Mouse (Mus musculus) stomach, embryonic 14.5 days (tissue): Measurements from ENCODE around the gene Eif5a2. TPM values are rescaled to one million over a fixed set of nuclear protein-coding genes. Genes with fewer than 3 reads are reported as not detected.

ENCODE experiments used
- ATAC-seq: fragments of 200-750 bp; cut with Nextera tagmentation; 2 replicates; pipeline ENCODE4 v1.8.0; 2017; ENCODE audit warnings: low read depth, moderate TSS enrichment; ENCODE audit not compliant: insufficient number of reproducible peaks, insufficient read depth, low FRiP score
- H3K27ac ChIP-seq: fragments of 300-500 bp; sonication (generic); 2 replicates; pipeline ENCODE4 v1.5.1; 2014; ENCODE audit warnings: mild to moderate bottlenecking, low read length, moderate library complexity, mixed read lengths
- H3K27me3 ChIP-seq: fragments of 300-500 bp; sonication (generic); 2 replicates; pipeline ENCODE4 v1.6.1; 2014; ENCODE audit warnings: low read length, control low read depth, mixed read lengths; ENCODE audit not compliant: control insufficient read depth, insufficient read depth
- H3K36me3 ChIP-seq: fragments of 300-500 bp; sonication (generic); 2 replicates; pipeline ENCODE4 v1.6.1; 2014; ENCODE audit warnings: mild to moderate bottlenecking, control low read depth, low read length, moderate library complexity, mixed read lengths; ENCODE audit not compliant: control insufficient read depth, insufficient read depth
- H3K4me1 ChIP-seq: fragments of 300-500 bp; sonication (generic); 2 replicates; pipeline ENCODE4 v1.6.1; 2014; ENCODE audit warnings: low read length, control low read depth, mixed read lengths; ENCODE audit not compliant: control insufficient read depth, insufficient read depth
- H3K4me2 ChIP-seq: fragments of 300-500 bp; sonication (generic); replicated peaks from 2 replicates; pipeline ENCODE4 v1.6.1; 2014; ENCODE audit warnings: low read depth, low read length, control low read depth
- H3K4me3 ChIP-seq: fragments of 300-500 bp; sonication (generic); 2 replicates; pipeline ENCODE4 v1.5.1; 2014; ENCODE audit warnings: low read depth, low read length, control low read depth
- H3K9ac ChIP-seq: fragments of 300-500 bp; sonication (generic); replicated peaks from 2 replicates; pipeline ENCODE4 v1.6.1; 2014; ENCODE audit warnings: low read depth, mild to moderate bottlenecking, control low read depth, low read length, moderate library complexity, mixed read lengths
- H3K9me3 ChIP-seq: fragments of 300-500 bp; sonication (generic); 2 replicates; pipeline ENCODE4 v1.6.1; 2016; ENCODE audit warnings: low read depth, low read length, control low read depth; ENCODE audit not compliant: control insufficient read depth
- WGBS: fragments of 180-500 bp; shearing (Covaris S2); extraction: QIAGEN DNeasy Blood & Tissue Kit; methylation state at CpG from one replicate; pipeline ENCODE4 v1.1.7; 2014; 5-methylcytosine and 5-hydroxymethylcytosine counted together
- polyA plus RNA-seq: library from polyadenylated mRNA; unstranded; fragments of >200 nt; fragmentation: Nextera tagmentation; extraction: Ambion mirVana; gene quantifications from 2 replicates; pipeline ENCODE4 v1.2.1, GENCODE M21; 2014

The Eif5a2 gene
- polyA plus RNA-seq, 1 experiment from 2014 or later, result 7.4 TPM

GRCm38 (mm10) chr3:28781848-28782247, 772 bp downstream of the Eif5a2 start:
- Histone ChIP-seq H3K27me3 (no peaks in the 10 kb centered on the region), H3K4me3 (peak overlapping the region; percentile 73), H3K36me3 (no peaks in the 10 kb centered on the region), H3K9ac (peak overlapping the region; percentile 61), H3K4me2 (peak overlapping the region; percentile 98), H3K4me1 (no peaks in the 10 kb centered on the region), H3K9me3 (no peaks in the 10 kb centered on the region), H3K27ac (no peak overlapping the region)
- WGBS, result 22% methylated on average over 14 of the region's 14 CpGs
- peak; percentile 19; the same call in 1 of the 2 replicates for ATAC-seq

- no peak overlapping the region for H3K9ac ChIP-seq
- no peak overlapping the region for H3K4me3 ChIP-seq
- WGBS, result 87% methylated on average over 2 of the region's 2 CpGs
- H3K4me1 ChIP-seq, result no peaks in the 10 kb centered on the region
- H3K27ac ChIP-seq, result no peak overlapping the region
- no peak for ATAC-seq
- H3K4me2 ChIP-seq, result no peak overlapping the region
- H3K9me3 ChIP-seq, result no peaks in the 10 kb centered on the region
- no peaks in the 10 kb centered on the region for H3K36me3 ChIP-seq
- H3K27me3 ChIP-seq, result no peaks in the 10 kb centered on the region
These were observed 3.1 kb downstream of the Eif5a2 start for GRCm38 (mm10) chr3:28784176-28784575.

GRCm38 (mm10) chr3:28794835-28795234, 13.8 kb downstream of the Eif5a2 start:
- WGBS, result 81% methylated on average over 7 of the region's 7 CpGs
- H3K4me2 ChIP-seq, result no peak overlapping the region
- H3K27me3 ChIP-seq, result no peaks in the 10 kb centered on the region
- H3K36me3 ChIP-seq, result no peaks in the 10 kb centered on the region
- no peaks in the 10 kb centered on the region for H3K4me1 ChIP-seq
- H3K9me3 ChIP-seq, result no peaks in the 10 kb centered on the region
- H3K4me3 ChIP-seq, result no peak overlapping the region
- no peak overlapping the region for H3K9ac ChIP-seq
- H3K27ac ChIP-seq, result no peak overlapping the region
- ATAC-seq, result no peak

- Histone ChIP-seq H3K27ac (peak within 1 kb of the TSS; percentile 88), H3K27me3 (no peaks in the 10 kb centered on the region), H3K9me3 (no peaks in the 10 kb centered on the region), H3K4me3 (peak within 1 kb of the TSS; percentile 75), H3K4me1 (peaks cover 4% of the 10 kb centered on the region; the same call in 1 of the 2 replicates), H3K4me2 (peak within 1 kb of the TSS; percentile 67), H3K36me3 (peaks cover 18% of the 10 kb centered on the region), H3K9ac (peak within 1 kb of the TSS; percentile 89)
- ATAC-seq, result peak; percentile 99
- under 1% methylated on average over 72 of the region's 72 CpGs for WGBS
These were observed 24.4 kb downstream of the Eif5a2 start, which contains the start of gene Rpl22l1 for GRCm38 (mm10) chr3:28805301-28806097. Gene Rpl22l1 (plus strand): TSS chr3:28805436.

GRCm38 (mm10) chr3:28808039-28808643, 27.1 kb downstream of the Eif5a2 start:
- no peak overlapping the region for H3K4me2 ChIP-seq
- H3K9ac ChIP-seq, result no peak overlapping the region
- WGBS, result 92% methylated on average over 4 of the region's 4 CpGs
- H3K27ac ChIP-seq, result no peak overlapping the region
- ATAC-seq, result no peak
- no peak overlapping the region for H3K4me3 ChIP-seq
- H3K36me3 ChIP-seq, result peaks cover 18% of the 10 kb centered on the region
- no peaks in the 10 kb centered on the region for H3K9me3 ChIP-seq
- no peaks in the 10 kb centered on the region for H3K27me3 ChIP-seq
- H3K4me1 ChIP-seq, result peaks cover 4% of the 10 kb centered on the region; the same call in 1 of the 2 replicates

GRCm38 (mm10) chr3:28811441-28811840, 30.4 kb downstream of the Eif5a2 start:
- H3K4me2 ChIP-seq, result no peak overlapping the region
- no peak overlapping the region for H3K9ac ChIP-seq
- peaks cover under 1% of the 10 kb centered on the region; the same call in 1 of the 2 replicates for H3K4me1 ChIP-seq
- H3K36me3 ChIP-seq, result peaks cover 18% of the 10 kb centered on the region
- H3K27me3 ChIP-seq, result no peaks in the 10 kb centered on the region
- ATAC-seq, result no peak
- H3K9me3 ChIP-seq, result no peaks in the 10 kb centered on the region
- WGBS, result 79% methylated on average over 4 of the region's 4 CpGs
- no peak overlapping the region for H3K27ac ChIP-seq
- no peak overlapping the region for H3K4me3 ChIP-seq

GRCm38 (mm10) chr3:28814361-28814760, 33.3 kb downstream of the Eif5a2 start:
- no peaks in the 10 kb centered on the region for H3K9me3 ChIP-seq
- no peaks in the 10 kb centered on the region for H3K36me3 ChIP-seq
- 7% methylated on average over 4 of the region's 4 CpGs for WGBS
- no peak for ATAC-seq
- no peak overlapping the region for H3K9ac ChIP-seq
- no peaks in the 10 kb centered on the region for H3K27me3 ChIP-seq
- H3K4me2 ChIP-seq, result no peak overlapping the region
- no peak overlapping the region for H3K27ac ChIP-seq
- no peaks in the 10 kb centered on the region for H3K4me1 ChIP-seq
- no peak overlapping the region for H3K4me3 ChIP-seq

DNA sequence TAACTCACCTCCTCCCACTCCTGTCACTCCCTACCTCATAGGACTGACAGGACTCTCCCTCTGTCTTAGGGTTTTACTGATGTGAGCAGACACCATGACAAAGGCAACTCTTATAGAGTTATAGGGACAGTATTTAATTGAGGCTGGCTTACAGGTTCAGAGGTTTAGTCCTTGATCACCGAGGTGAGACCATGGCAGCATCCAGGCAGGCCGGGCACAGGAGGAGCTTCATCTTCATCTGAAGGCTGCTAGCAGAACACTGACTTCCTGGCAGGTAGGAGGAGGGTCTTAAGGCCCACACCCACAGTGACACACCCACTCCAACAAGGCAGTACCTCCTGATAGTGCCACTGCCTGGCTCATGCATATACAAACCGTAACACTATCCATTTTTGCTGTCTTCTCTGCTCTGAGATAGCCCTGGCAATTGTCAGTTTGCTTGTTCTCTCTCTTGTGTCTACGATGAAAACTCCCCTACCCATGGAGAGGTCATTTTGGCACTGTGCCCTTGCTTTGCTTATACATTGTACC, 35.0 kb downstream of the Eif5a2 start:
- Histone ChIP-seq H3K9ac (no peak overlapping the region), H3K4me2 (no peak overlapping the region)
- no peak for ATAC-seq

More for the DNA sequence above, 35.0 kb downstream of the Eif5a2 start:
- Histone ChIP-seq H3K4me3 (no peak overlapping the region), H3K9me3 (no peaks in the 10 kb centered on the region), H3K27me3 (no peaks in the 10 kb centered on the region), H3K4me1 (no peaks in the 10 kb centered on the region), H3K27ac (no peak overlapping the region), H3K36me3 (no peaks in the 10 kb centered on the region)
- whole genome bisulfite sequencing, result 75% methylated on average over 4 of the region's 4 CpGs
